Mouse (Mus musculus): ENCODE measurements around the gene Actg1.
"Not testable (repeated sequence)": the region's sequence is repeated elsewhere in the genome, so short reads cannot be mapped to it uniquely, and the experiment has no call there.

DNA sequence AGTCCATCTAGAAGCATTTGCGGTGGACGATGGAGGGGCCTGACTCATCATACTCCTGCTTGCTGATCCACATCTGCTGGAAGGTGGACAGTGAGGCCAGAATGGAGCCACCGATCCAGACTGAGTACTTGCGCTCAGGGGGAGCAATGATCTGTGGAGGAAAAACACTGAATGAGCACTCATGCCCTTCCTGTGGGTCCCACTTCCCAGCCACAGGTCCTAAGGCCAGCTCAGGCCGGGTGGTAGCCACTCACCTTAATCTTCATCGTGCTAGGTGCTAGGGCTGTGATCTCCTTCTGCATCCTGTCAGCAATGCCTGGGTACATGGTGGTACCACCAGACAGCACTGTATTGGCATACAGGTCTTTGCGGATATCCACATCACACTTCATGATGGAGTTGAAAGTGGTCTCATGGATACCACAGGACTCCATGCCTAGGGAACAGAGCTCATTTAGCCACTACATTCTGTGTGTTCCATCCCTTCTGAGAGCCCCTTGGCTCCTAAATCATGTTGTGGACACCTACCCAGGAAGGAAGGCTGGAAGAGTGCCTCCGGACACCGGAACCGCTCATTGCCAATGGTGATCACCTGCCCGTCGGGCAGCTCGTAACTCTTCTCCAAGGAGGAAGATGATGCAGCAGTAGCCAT, 1.8 kb downstream of the Actg1 start:
- TF ChIP-seq EP300, CTCF (IDR thresholded peaks at IDR 0.05; ENCODE audit: low read depth): not testable (repeated sequence)
